Mouse (Mus musculus) midbrain, embryonic 12.5 days (tissue): ENCODE measurements at regions not wholly inside any gene's neighbourhood (a gene's known extent, or its start where the extent isn't known, plus 50 kb on each side); places are given as distances from the start of the nearest gene placed in this dataset.
"Not testable (repeated sequence)": the region's sequence is repeated elsewhere in the genome, so short reads cannot be mapped to it uniquely, and the experiment has no call there.

Source experiments
- ATAC-seq: fragments of 200-750 bp; cut with Nextera tagmentation; 2 replicates; pipeline ENCODE4 v1.8.0; 2017; ENCODE audit warnings: low read depth, moderate TSS enrichment, moderate library complexity; ENCODE audit not compliant: low FRiP score
- H3K27ac ChIP-seq: fragments of 300-500 bp; sonication (generic); replicated peaks from 2 replicates; pipeline ENCODE4 v1.5.1; 2016; ENCODE audit warnings: mild to moderate bottlenecking
- H3K27me3 ChIP-seq: fragments of 300-500 bp; sonication (generic); 2 replicates; pipeline ENCODE4 v1.6.1; 2016; ENCODE audit warnings: mild to moderate bottlenecking
- H3K36me3 ChIP-seq: fragments of 300-500 bp; sonication (generic); 2 replicates; pipeline ENCODE4 v1.6.1; 2016
- H3K4me1 ChIP-seq: fragments of 300-500 bp; sonication (generic); 2 replicates; pipeline ENCODE4 v1.6.1; 2016
- H3K4me2 ChIP-seq: fragments of 300-500 bp; sonication (generic); replicated peaks from 2 replicates; pipeline ENCODE4 v1.6.1; 2016; ENCODE audit warnings: mild to moderate bottlenecking, moderate library complexity
- H3K4me3 ChIP-seq: fragments of 300-500 bp; sonication (generic); 2 replicates; pipeline ENCODE4 v1.5.1; 2016; ENCODE audit warnings: mild to moderate bottlenecking
- H3K9ac ChIP-seq: fragments of 300-500 bp; sonication (generic); replicated peaks from 2 replicates; pipeline ENCODE4 v1.6.1; 2016; ENCODE audit warnings: mild to moderate bottlenecking, moderate library complexity
- H3K9me3 ChIP-seq: fragments of 300-500 bp; sonication (generic); 2 replicates; pipeline ENCODE4 v1.6.1; 2016; ENCODE audit warnings: mild to moderate bottlenecking
- WGBS: fragments of 180-500 bp; shearing (Covaris S2); methylation state at CpG from one replicate; pipeline ENCODE4 v1.1.7; 2016; 5-methylcytosine and 5-hydroxymethylcytosine counted together

DNA sequence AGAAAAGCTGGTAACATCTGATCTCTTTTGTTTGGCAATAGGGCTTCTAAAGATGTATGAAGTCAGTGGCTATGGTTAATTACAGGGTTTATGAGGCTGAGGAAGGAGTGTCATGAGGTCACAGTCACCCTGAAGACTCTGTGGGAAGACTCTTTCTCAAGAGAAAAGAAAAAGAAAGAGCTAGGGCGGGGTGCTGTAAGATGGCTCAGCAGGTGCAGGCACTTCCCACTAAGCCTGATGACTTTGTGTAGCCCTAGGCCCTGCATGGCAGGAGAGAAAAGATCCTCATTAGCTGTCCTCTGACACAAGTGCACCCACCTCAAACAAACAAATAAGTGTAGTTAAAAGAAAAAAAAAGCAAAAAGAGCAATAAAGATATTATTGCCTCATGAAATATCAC is 73.6 kb upstream of the Atp1b1 start:
- H3K9me3 ChIP-seq = no peaks in the 10 kb centered on the region
- H3K4me3 ChIP-seq = no peak overlapping the region
- no peak for ATAC-seq
- no peak overlapping the region for H3K4me2 ChIP-seq
- H3K9ac ChIP-seq = no peak overlapping the region
- H3K27me3 ChIP-seq = no peaks in the 10 kb centered on the region
- 36% methylated on average over 1 of the region's 1 CpGs for WGBS
- no peaks in the 10 kb centered on the region for H3K36me3 ChIP-seq
- no peaks in the 10 kb centered on the region for H3K4me1 ChIP-seq
- H3K27ac ChIP-seq = no peak overlapping the region

GRCm38 (mm10) chr1:164526748-164527147 is 68.6 kb upstream of the Atp1b1 start:
- no peak for ATAC-seq
- H3K36me3 ChIP-seq = no peaks in the 10 kb centered on the region
- H3K9ac ChIP-seq = no peak overlapping the region
- H3K9me3 ChIP-seq = no peaks in the 10 kb centered on the region
- no peak overlapping the region for H3K27ac ChIP-seq
- WGBS = 82% methylated on average over 1 of the region's 1 CpGs
- no peak overlapping the region for H3K4me2 ChIP-seq
- H3K27me3 ChIP-seq = no peaks in the 10 kb centered on the region
- no peak overlapping the region for H3K4me3 ChIP-seq
- no peaks in the 10 kb centered on the region for H3K4me1 ChIP-seq

- Histone ChIP-seq H3K27me3 (no peaks in the 10 kb centered on the region), H3K4me3 (no peak overlapping the region), H3K27ac (no peak overlapping the region), H3K9me3 (no peaks in the 10 kb centered on the region), H3K4me2 (no peak overlapping the region), H3K36me3 (no peaks in the 10 kb centered on the region), H3K4me1 (no peaks in the 10 kb centered on the region), H3K9ac (no peak overlapping the region)
- WGBS = 89% methylated on average over 3 of the region's 3 CpGs
- ATAC-seq = no peak
Observed at GRCm38 (mm10) chr1:164522377-164523150, 64.4 kb upstream of the Atp1b1 start.

DNA sequence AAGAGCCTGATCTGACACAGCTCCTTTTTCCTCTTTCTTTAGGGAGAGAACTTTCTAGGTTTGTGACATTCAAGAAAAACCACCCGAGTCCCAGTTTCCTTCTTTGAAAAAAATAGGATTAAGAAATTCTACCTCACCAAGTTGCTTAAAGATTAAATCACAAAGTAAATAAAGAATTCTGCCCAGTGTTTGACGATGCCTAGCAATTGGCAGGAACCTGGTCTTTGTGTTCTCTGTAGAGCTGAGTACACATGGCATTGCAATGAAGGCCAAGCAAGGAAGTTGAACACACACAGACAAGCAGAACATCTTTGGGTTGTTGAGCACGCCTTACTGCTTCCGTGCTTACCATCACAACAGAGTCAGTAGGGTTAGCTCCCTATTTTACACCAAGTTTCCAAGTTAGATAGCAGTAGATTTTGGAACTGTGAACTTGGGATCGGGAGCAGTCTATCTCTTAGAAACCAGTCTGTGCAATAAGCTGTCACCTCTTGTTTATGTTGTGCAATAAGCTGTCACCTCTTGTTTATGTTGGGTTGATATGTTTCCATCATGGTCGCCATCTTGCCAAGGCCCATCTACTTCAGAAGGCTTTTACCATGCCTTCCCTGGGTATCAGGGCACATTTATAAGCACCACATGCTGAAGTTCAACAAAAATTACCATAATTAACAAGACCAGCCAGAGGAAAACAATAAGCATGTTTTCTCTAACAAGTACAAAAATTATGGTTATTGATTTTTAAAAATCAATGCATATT is 63.4 kb upstream of the Atp1b1 start:
- Histone ChIP-seq H3K4me2 (no peak overlapping the region), H3K27me3 (no peaks in the 10 kb centered on the region), H3K27ac (no peak overlapping the region), H3K36me3 (no peaks in the 10 kb centered on the region), H3K4me3 (no peak overlapping the region), H3K9me3 (no peaks in the 10 kb centered on the region), H3K9ac (no peak overlapping the region), H3K4me1 (no peaks in the 10 kb centered on the region)
- ATAC-seq = no peak
- WGBS = 91% methylated on average over 6 of the region's 6 CpGs

DNA sequence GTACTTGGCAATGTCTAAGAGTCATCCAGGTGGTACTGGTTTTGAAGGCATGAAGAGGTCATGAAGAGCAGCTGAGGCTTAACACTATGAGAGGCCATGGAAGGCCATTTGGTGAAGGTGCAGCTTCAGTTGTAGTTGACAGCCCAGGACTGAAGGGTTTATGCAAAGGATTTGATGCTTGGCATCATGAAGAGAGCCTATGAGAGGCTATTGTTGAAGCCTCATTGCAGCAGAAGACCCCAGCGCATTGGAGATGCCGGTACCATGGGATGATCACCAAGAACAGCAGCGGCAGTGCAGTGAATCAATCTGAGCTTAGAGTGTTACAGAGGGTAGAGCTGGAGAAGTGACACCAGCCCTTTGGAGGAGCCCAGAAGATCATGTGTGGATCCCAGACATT is 60.7 kb upstream of the Atp1b1 start:
- no peak overlapping the region for H3K4me2 ChIP-seq
- 91% methylated on average over 3 of the region's 3 CpGs for WGBS
- no peak for ATAC-seq
- H3K27me3 ChIP-seq = no peaks in the 10 kb centered on the region
- H3K36me3 ChIP-seq = no peaks in the 10 kb centered on the region
- no peak overlapping the region for H3K9ac ChIP-seq
- no peaks in the 10 kb centered on the region for H3K4me1 ChIP-seq
- H3K4me3 ChIP-seq = no peak overlapping the region
- no peak overlapping the region for H3K27ac ChIP-seq
- H3K9me3 ChIP-seq = no peaks in the 10 kb centered on the region

DNA sequence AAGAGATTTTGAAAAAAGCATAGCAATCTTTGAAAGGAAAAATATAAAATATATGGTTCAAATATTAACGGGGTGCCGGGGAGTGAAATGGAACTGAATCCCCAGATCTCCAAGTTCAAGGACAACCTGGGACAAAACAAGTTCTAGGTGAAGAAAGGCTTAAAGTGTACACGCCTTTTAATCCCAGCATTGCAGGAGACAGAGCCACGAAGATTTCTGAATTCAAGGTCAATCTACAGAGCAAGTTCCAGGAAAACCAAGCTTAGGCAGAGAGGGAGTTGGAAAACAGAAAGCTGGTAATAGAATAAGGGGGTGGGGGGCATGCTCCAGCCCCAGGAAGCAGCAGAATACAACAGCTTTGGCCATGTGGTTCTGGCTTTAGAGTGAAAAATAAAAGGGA is 60.2 kb upstream of the Atp1b1 start:
- no peaks in the 10 kb centered on the region for H3K4me1 ChIP-seq
- no peak overlapping the region for H3K4me3 ChIP-seq
- H3K27me3 ChIP-seq = no peaks in the 10 kb centered on the region
- no peak overlapping the region for H3K27ac ChIP-seq
- ATAC-seq = no peak
- no peak overlapping the region for H3K4me2 ChIP-seq
- no peak overlapping the region for H3K9ac ChIP-seq
- no peaks in the 10 kb centered on the region for H3K36me3 ChIP-seq
- 87% methylated on average over 4 of the region's 4 CpGs for WGBS
- no peaks in the 10 kb centered on the region for H3K9me3 ChIP-seq

DNA sequence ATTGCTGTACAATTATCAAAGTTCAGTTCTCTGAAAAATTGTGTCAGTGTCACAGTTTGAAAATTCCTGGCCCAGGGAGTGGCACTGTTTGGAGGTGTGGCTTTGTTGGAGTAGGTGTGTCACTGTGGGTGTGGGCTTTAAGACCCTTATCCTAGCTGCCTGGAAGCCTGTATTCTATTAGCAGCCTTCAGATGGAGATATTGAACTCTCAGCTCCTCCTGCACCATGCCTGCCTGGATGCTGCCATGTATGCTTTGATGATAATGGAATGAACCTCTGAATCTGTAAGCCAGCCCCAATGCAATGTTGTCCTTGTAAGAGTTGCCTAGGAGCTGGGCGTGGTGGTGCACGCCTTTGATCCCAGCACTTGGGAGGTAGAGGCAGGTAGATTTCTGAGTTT is 59.2 kb upstream of the Atp1b1 start:
- H3K9ac ChIP-seq, H3K36me3 ChIP-seq, H3K9me3 ChIP-seq, H3K4me3 ChIP-seq, H3K27me3 ChIP-seq, H3K4me1 ChIP-seq, H3K4me2 ChIP-seq, H3K27ac ChIP-seq, ATAC-seq: not testable (repeated sequence)
- WGBS = 96% methylated on average over 2 of the region's 2 CpGs

DNA sequence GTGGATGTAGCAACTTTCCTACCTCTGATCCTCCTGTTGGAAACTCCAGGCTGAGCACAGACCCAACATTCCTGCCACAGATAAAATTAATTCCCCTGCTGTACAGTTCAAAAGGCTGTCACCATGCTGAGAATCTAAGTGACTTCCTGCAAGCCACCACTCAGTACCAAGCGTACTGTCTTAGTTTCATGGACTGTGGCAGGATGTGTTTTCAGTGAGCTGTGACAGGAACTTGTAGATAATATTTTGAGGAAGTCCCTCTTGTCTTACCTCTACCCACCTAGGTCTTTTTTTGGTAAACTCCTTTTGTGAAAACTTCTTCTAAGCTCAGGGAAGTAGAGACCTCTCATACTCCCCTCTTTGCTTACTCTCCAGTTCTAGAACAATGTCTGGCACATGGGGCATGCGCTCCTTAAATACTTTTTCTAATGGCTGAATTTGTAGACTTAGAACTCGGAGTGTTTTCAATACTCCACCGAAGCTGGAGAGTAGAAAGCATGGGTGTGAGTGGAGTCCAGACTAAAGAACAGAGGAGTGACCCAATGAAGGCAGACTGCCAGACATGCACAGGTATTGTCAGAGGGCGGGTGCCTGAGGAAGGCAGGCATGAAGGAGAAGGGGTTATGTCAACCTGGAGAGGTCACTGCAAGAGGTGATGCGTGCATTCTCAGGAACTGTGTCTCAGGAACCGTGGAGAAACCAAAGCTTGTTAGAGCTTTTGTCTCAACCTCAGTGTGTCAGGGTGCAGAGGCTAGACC is 53.7 kb upstream of the Atp1b1 start:
- no peak overlapping the region for H3K4me3 ChIP-seq
- peaks cover 3% of the 10 kb centered on the region for H3K4me1 ChIP-seq
- no peaks in the 10 kb centered on the region; the same call in 1 of the 2 replicates for H3K27me3 ChIP-seq
- 88% methylated on average over 7 of the region's 7 CpGs for WGBS
- no peaks in the 10 kb centered on the region for H3K36me3 ChIP-seq
- no peak overlapping the region for H3K9ac ChIP-seq
- no peaks in the 10 kb centered on the region for H3K9me3 ChIP-seq
- H3K4me2 ChIP-seq = no peak overlapping the region
- no peak overlapping the region for H3K27ac ChIP-seq
- no peak for ATAC-seq

GRCm38 (mm10) chr1:164509226-164509625 is 51.1 kb upstream of the Atp1b1 start:
- H3K9me3 ChIP-seq = no peaks in the 10 kb centered on the region
- H3K4me3 ChIP-seq = no peak overlapping the region
- H3K36me3 ChIP-seq = no peaks in the 10 kb centered on the region
- no peaks in the 10 kb centered on the region; the same call in 1 of the 2 replicates for H3K27me3 ChIP-seq
- no peak overlapping the region for H3K27ac ChIP-seq
- ATAC-seq = no peak
- 56% methylated on average over 1 of the region's 1 CpGs for WGBS
- H3K9ac ChIP-seq = no peak overlapping the region
- H3K4me1 ChIP-seq = peaks cover 3% of the 10 kb centered on the region
- no peak overlapping the region for H3K4me2 ChIP-seq

- no peak overlapping the region for H3K9ac ChIP-seq
- ATAC-seq = no peak
- 77% methylated on average over 8 of the region's 8 CpGs for WGBS
- no peaks in the 10 kb centered on the region for H3K9me3 ChIP-seq
- no peak overlapping the region for H3K27ac ChIP-seq
- H3K36me3 ChIP-seq = no peaks in the 10 kb centered on the region
- H3K4me1 ChIP-seq = peaks cover 3% of the 10 kb centered on the region
- no peak overlapping the region for H3K4me2 ChIP-seq
- H3K4me3 ChIP-seq = no peak overlapping the region
- H3K27me3 ChIP-seq = no peaks in the 10 kb centered on the region; the same call in 1 of the 2 replicates
Observed at GRCm38 (mm10) chr1:164508556-164508955, 50.4 kb upstream of the Atp1b1 start.

- H3K9me3 ChIP-seq = no peaks in the 10 kb centered on the region
- ATAC-seq = no peak
- WGBS = 16% methylated on average over 5 of the region's 5 CpGs
Observed at GRCm38 (mm10) chr1:164508106-164508505, 50.0 kb upstream of the Atp1b1 start.

More at GRCm38 (mm10) chr1:164508106-164508505, 50.0 kb upstream of the Atp1b1 start:
- no peaks in the 10 kb centered on the region for H3K36me3 ChIP-seq
- no peaks in the 10 kb centered on the region; the same call in 1 of the 2 replicates for H3K27me3 ChIP-seq
- peaks cover 3% of the 10 kb centered on the region for H3K4me1 ChIP-seq
- no peak overlapping the region for H3K9ac ChIP-seq
- no peak overlapping the region for H3K27ac ChIP-seq
- no peak overlapping the region for H3K4me2 ChIP-seq
- no peak overlapping the region for H3K4me3 ChIP-seq
